ENCODE assay signal across 15 mouse cellular contexts in the genomic region with DNA sequence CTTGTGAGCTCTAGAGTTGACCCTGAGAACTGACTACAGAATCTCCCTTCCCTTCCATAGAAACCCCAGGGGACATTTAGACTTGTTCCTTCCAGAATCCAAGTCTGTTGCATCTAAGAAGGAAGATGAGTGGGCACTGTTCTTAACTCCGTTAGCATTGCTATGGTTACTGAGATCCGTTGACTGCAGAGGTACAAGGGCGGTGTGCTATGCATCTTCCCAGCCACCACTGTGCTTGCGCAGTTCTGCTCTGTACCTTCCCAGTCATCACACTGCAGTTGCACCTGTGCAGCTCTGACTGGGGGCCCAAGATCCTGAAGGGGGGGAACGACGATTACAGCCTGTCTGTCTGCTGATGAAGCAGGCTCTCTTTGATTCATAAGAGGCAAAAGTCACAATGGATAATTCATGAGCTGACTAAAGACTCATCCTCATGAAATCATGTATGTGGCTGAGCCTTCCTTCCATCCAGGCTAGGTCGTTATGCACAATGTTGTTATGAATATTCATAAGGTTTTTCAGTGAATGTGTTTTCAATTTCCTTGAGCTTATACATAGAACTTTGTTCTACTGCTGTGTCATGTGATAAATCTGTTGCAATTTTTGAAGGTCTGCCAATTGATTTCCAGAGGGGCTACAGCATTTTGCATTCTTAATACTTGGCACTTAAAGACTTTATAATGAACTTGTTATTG.
DNase-seq lines count a peak whose midpoint lies in the region; ATAC-seq lines count a peak whose summit lies in the region.
"Had no signal": no experiment of that assay in that cellular context is flagged by ENCODE, and none has a peak within 500 bp of the region (broad histone marks: within the 10 kb centered on the region; RNA-seq: fewer than 3 reads in every experiment).

No protein-coding gene starts in this region.

- peak; percentile 46; the same call in 1 of the 2 replicates for ATAC-seq in neural tube, embryonic 14.5 days (ENCODE audit: low read depth)
- ATAC-seq in neural tube, embryonic 15.5 days (ENCODE audit: low FRiP score) = no peak
- no peak for ATAC-seq in heart, embryonic 12.5 days (ENCODE audit: insufficient number of reproducible peaks, low FRiP score)
- ATAC-seq: intestine, embryonic 16.5 days had no signal

- H3K27ac ChIP-seq in heart, embryonic 10.5 days = no peak overlapping the region
- no peak overlapping the region for H3K27ac ChIP-seq in neural tube, embryonic 14.5 days (ENCODE audit: low read depth, low read length)
- H3K27ac ChIP-seq in neural tube, embryonic 15.5 days (replicated peaks) = no peak overlapping the region
- H3K27ac ChIP-seq in heart, embryonic 12.5 days (ENCODE audit: poor library complexity, severe bottlenecking) = no peak overlapping the region

- no peak overlapping the region for H3K4me2 ChIP-seq in neural tube, embryonic 14.5 days (ENCODE audit: low read depth, low read length)
- H3K4me2 ChIP-seq in neural tube, embryonic 15.5 days = no peak overlapping the region
- no peak overlapping the region for H3K4me2 ChIP-seq in heart, embryonic 12.5 days
- H3K4me2 ChIP-seq: liver, embryonic 11.5 days had no signal

- 84% methylated on average over 7 of the region's 7 CpGs for WGBS in heart, embryonic 10.5 days
- 67% methylated on average over 7 of the region's 7 CpGs for WGBS in neural tube, embryonic 14.5 days
- WGBS in neural tube, embryonic 15.5 days = 72% methylated on average over 7 of the region's 7 CpGs
- 80% methylated on average over 7 of the region's 7 CpGs for WGBS in heart, embryonic 12.5 days

- no peaks in the 10 kb centered on the region for H3K36me3 ChIP-seq in heart, embryonic 10.5 days
- H3K36me3 ChIP-seq in neural tube, embryonic 14.5 days (ENCODE audit: control insufficient read depth, insufficient read depth, low read length) = no peaks in the 10 kb centered on the region
- H3K36me3 ChIP-seq in neural tube, embryonic 15.5 days = no peaks in the 10 kb centered on the region
- no peaks in the 10 kb centered on the region for H3K36me3 ChIP-seq in heart, embryonic 12.5 days

- no peaks in the 10 kb centered on the region for H3K4me1 ChIP-seq in heart, embryonic 10.5 days
- no peaks in the 10 kb centered on the region for H3K4me1 ChIP-seq in neural tube, embryonic 14.5 days (ENCODE audit: control insufficient read depth, insufficient read depth, low read length)
- H3K4me1 ChIP-seq in neural tube, embryonic 15.5 days = no peaks in the 10 kb centered on the region
- H3K4me1 ChIP-seq in heart, embryonic 12.5 days (replicated peaks) = 0 out of 2 replicates have a peak, but pooled peaks cover 4% of the 10 kb centered on the region

- no peaks in the 10 kb centered on the region for H3K9me3 ChIP-seq in heart, embryonic 10.5 days
- H3K9me3 ChIP-seq in neural tube, embryonic 14.5 days (ENCODE audit: control insufficient read depth, low read length) = no peaks in the 10 kb centered on the region
- no peaks in the 10 kb centered on the region for H3K9me3 ChIP-seq in neural tube, embryonic 15.5 days (replicated peaks)
- H3K9me3 ChIP-seq in heart, embryonic 12.5 days (replicated peaks) = no peaks in the 10 kb centered on the region

- 0 out of 2 replicates have a peak, but pooled peaks cover 7% of the 10 kb centered on the region for H3K27me3 ChIP-seq in heart, embryonic 10.5 days (ENCODE audit: insufficient read depth, poor library complexity, severe bottlenecking)
- no peaks in the 10 kb centered on the region for H3K27me3 ChIP-seq in neural tube, embryonic 14.5 days (ENCODE audit: control insufficient read depth, insufficient read depth, low read length)
- no peaks in the 10 kb centered on the region for H3K27me3 ChIP-seq in neural tube, embryonic 15.5 days (replicated peaks)
- H3K27me3 ChIP-seq in heart, embryonic 12.5 days (replicated peaks) = 0 out of 2 replicates have a peak, but pooled peaks cover 4% of the 10 kb centered on the region

- no peak overlapping the region for H3K9ac ChIP-seq in neural tube, embryonic 14.5 days (replicated peaks; ENCODE audit: low read depth, low read length)
- H3K9ac ChIP-seq in neural tube, embryonic 15.5 days (replicated peaks) = no peak overlapping the region
- no peak overlapping the region for H3K9ac ChIP-seq in heart, embryonic 12.5 days

- no peak overlapping the region for H3K4me3 ChIP-seq in heart, embryonic 10.5 days
- H3K4me3 ChIP-seq in neural tube, embryonic 14.5 days (ENCODE audit: low read depth, low read length) = no peak overlapping the region
- no peak overlapping the region for H3K4me3 ChIP-seq in neural tube, embryonic 15.5 days (replicated peaks)
- H3K4me3 ChIP-seq in heart, embryonic 12.5 days = no peak overlapping the region

- DNase-seq in heart, adult 11 months = peak; percentile 34
- DNase-seq in heart, embryonic 10.5 days (ENCODE audit: low spot score) = no peak
- DNase-seq in left cerebral cortex, adult 9 months (ENCODE audit: low spot score in 2 of 2) = peak; percentile 53 to 63
- peak; percentile 79 for DNase-seq in telencephalon, adult 2 months (ENCODE audit: low read depth, low spot score)
- no peak for DNase-seq in B cell, adult 2 months
- DNase-seq: cerebellum, postnatal 14 days; heart, adult 18-20 months; heart, postnatal 36 days; lung, postnatal 10 days; thymus, postnatal 4 days had no signal

Comparison
In these comparisons a context has a peak if more than half of its experiments do, and no peak if none do; other contexts are left out.
1. DNase-seq: peak in heart, adult 11 months (single experiment), left cerebral cortex, adult 9 months (2 of 2) and telencephalon, adult 2 months (single experiment); none in heart, embryonic 10.5 days (single experiment) and B cell, adult 2 months (0 of 2).